ENCODE assay signal across 8 mouse cellular contexts in genomic region chr1:135865518-135866194, GRCm38 (mm10). TPM values are rescaled to one million over a fixed set of nuclear protein-coding genes. Genes with fewer than 3 reads are reported as not detected.
DNase-seq lines count a peak whose midpoint lies in the region; ATAC-seq and TF ChIP-seq lines count a peak whose summit lies in the region.

No protein-coding gene starts in this region.

- ATAC-seq in forebrain, embryonic 15.5 days (replicated peaks), result peak; percentile 87
- peak; percentile 67; the same call in 1 of the 2 replicates for ATAC-seq in hindbrain, embryonic 11.5 days (ENCODE audit: low FRiP score)

- H3K9ac ChIP-seq in MEL (ENCODE audit: control insufficient read depth, low read depth, low read length, poor library complexity, severe bottlenecking), result no peak overlapping the region
- no peak overlapping the region for H3K9ac ChIP-seq in forebrain, embryonic 15.5 days (replicated peaks)
- H3K9ac ChIP-seq in hindbrain, embryonic 11.5 days (ENCODE audit: low read depth, low read length), result no peak overlapping the region

- WGBS in forebrain, embryonic 15.5 days, result 51% methylated on average over 19 of the region's 19 CpGs
- 51% methylated on average over 19 of the region's 19 CpGs for WGBS in hindbrain, embryonic 11.5 days

- peaks cover 0 to 8% of the 10 kb centered on the region in 2 experiments; a peak in 3 of 4 replicates for H3K27me3 ChIP-seq in MEL (ENCODE audit: control insufficient read depth in 1 of 2, insufficient read depth in 2 of 2, low read length in 2 of 2)
- H3K27me3 ChIP-seq in forebrain, embryonic 15.5 days, result no peaks in the 10 kb centered on the region
- no peaks in the 10 kb centered on the region for H3K27me3 ChIP-seq in hindbrain, embryonic 11.5 days (ENCODE audit: control insufficient read depth, insufficient read depth, low read length)

- H3K27ac ChIP-seq in MEL (ENCODE audit: control insufficient read depth, low read depth, low read length), result no peak overlapping the region
- no peak overlapping the region for H3K27ac ChIP-seq in forebrain, embryonic 15.5 days (replicated peaks)
- H3K27ac ChIP-seq in hindbrain, embryonic 11.5 days (ENCODE audit: low read depth, low read length), result no peak overlapping the region

- no peaks in the 10 kb centered on the region for H3K36me3 ChIP-seq in MEL (ENCODE audit: control insufficient read depth in 1 of 2, insufficient read depth in 2 of 2, low read length in 2 of 2)
- H3K36me3 ChIP-seq in forebrain, embryonic 15.5 days, result no peaks in the 10 kb centered on the region
- no peaks in the 10 kb centered on the region for H3K36me3 ChIP-seq in hindbrain, embryonic 11.5 days (ENCODE audit: control insufficient read depth, insufficient read depth, low read length)

- H3K4me3 ChIP-seq in MEL (ENCODE audit: control insufficient read depth in 1 of 2, insufficient read depth in 1 of 2, low read depth in 2 of 2, low read length in 2 of 2), result no peak overlapping the region
- H3K4me3 ChIP-seq in forebrain, embryonic 15.5 days, result no peak overlapping the region
- H3K4me3 ChIP-seq in hindbrain, embryonic 11.5 days (ENCODE audit: low read depth, low read length), result no peak overlapping the region

- TF ChIP-seq EP300 in MEL (IDR thresholded peaks at IDR 0.05; ENCODE audit: low read depth in 1 of 2, low read length in 2 of 2), result no peak

- DNase-seq in MEL (ENCODE audit: low read depth, low spot score), result peak; percentile 64
- DNase-seq in cerebellum, adult 11 months, result peak; percentile 71
- DNase-seq in hindbrain, embryonic 11.5 days (ENCODE audit: low spot score), result peak; percentile 90
- peak; percentile 76 to 88 for DNase-seq in layer of hippocampus, postnatal 14 days (ENCODE audit: low spot score in 2 of 2)
- DNase-seq in lung, postnatal 14 days, result peak; percentile 87
- DNase-seq in retina, postnatal 7 days (ENCODE audit: low read depth, low spot score), result peak; percentile 60
- DNase-seq in thymus, postnatal 4 days, result peak; percentile 92

- H3K79me2 ChIP-seq in MEL (ENCODE audit: control insufficient read depth, insufficient read depth, low read length, poor library complexity), result no peaks in the 10 kb centered on the region

- peak; percentile 74 for TF ChIP-seq RAD21 in MEL (IDR thresholded peaks at IDR 0.05; ENCODE audit: low read depth, low read length)

- no peak for TF ChIP-seq POLR2A in MEL (IDR thresholded peaks at IDR 0.05; ENCODE audit: control insufficient read depth in 1 of 2, insufficient read depth in 1 of 2, low read depth in 1 of 2, low read length in 2 of 2, poor library complexity in 1 of 2)

- H3K4me2 ChIP-seq in forebrain, embryonic 15.5 days (replicated peaks), result no peak overlapping the region
- H3K4me2 ChIP-seq in hindbrain, embryonic 11.5 days (replicated peaks; ENCODE audit: low read depth, low read length), result no peak overlapping the region

- no peaks in the 10 kb centered on the region for H3K4me1 ChIP-seq in MEL (ENCODE audit: control insufficient read depth in 1 of 2, insufficient read depth in 2 of 2, low read length in 2 of 2)
- H3K4me1 ChIP-seq in forebrain, embryonic 15.5 days, result no peaks in the 10 kb centered on the region
- no peaks in the 10 kb centered on the region for H3K4me1 ChIP-seq in hindbrain, embryonic 11.5 days (replicated peaks; ENCODE audit: control insufficient read depth, insufficient read depth, low read length)

- no peaks in the 10 kb centered on the region for H3K9me3 ChIP-seq in MEL (replicated peaks; ENCODE audit: insufficient read depth, low read length)
- no peaks in the 10 kb centered on the region for H3K9me3 ChIP-seq in forebrain, embryonic 15.5 days
- H3K9me3 ChIP-seq in hindbrain, embryonic 11.5 days (ENCODE audit: control insufficient read depth, low read length), result no peaks in the 10 kb centered on the region

- TF ChIP-seq CTCF in MEL (IDR thresholded peaks at IDR 0.05 in 2 of 3, conservative IDR thresholded peaks at IDR 0.05 in 1 of 3; ENCODE audit: control insufficient read depth in 1 of 3, insufficient read depth in 1 of 3, low read depth in 2 of 3, low read length in 3 of 3, poor library complexity in 1 of 3, severe bottlenecking in 1 of 3), result peak; percentile 89 to 95 (median 93)

TF ChIP-seq in MEL, 35 proteins besides CTCF, POLR2A, EP300 and RAD21:
- no peak for TF ChIP-seq BHLHE40 (IDR thresholded peaks at IDR 0.05; ENCODE audit: borderline replicate concordance, low read depth, low read length)
- TF ChIP-seq ZC3H11A (IDR thresholded peaks at IDR 0.05; ENCODE audit: low read depth, low read length), result peak; percentile 46; the same call in 1 of the 2 replicates
- TF ChIP-seq SMC3 (IDR thresholded peaks at IDR 0.05; ENCODE audit: low read depth, low read length), result peak; percentile 84

RNA-seq across cellular contexts. Expression of gene Tnnt2, which starts 29.5 kb away (rescaled TPM):
- total RNA-seq in MEL (2012; rRNA removed), result not detected in 2 replicates
- not detected for polyA plus RNA-seq in MEL (2012; ENCODE audit: insufficient read depth in 1 of 2, insufficient read length in 2 of 2, low read depth in 1 of 2, low replicate concordance in 2 of 2, missing spikeins in 1 of 2)
- polyA plus RNA-seq in forebrain, embryonic 15.5 days (2015; fragmentation: Nextera tagmentation; extraction: Ambion mirVana), result 0.75 and 5.7 TPM in 2 replicates
- 2.0 and 3.3 TPM in 2 replicates for polyA plus RNA-seq in hindbrain, embryonic 11.5 days (2014; fragmentation: Nextera tagmentation; extraction: Ambion mirVana)
- 1 to 10 TPM; 1.3 to 1.6 TPM for total RNA-seq in layer of hippocampus, postnatal 14 days (2021)

RNA-seq across cellular contexts. Expression of gene Lad1, which starts 47.3 kb away (rescaled TPM):
- not detected in 2 replicates for total RNA-seq in MEL (2012; rRNA removed)
- not detected for polyA plus RNA-seq in MEL (2012; ENCODE audit: insufficient read depth in 1 of 2, insufficient read length in 2 of 2, low read depth in 1 of 2, low replicate concordance in 2 of 2, missing spikeins in 1 of 2)
- polyA plus RNA-seq in forebrain, embryonic 15.5 days (2015; fragmentation: Nextera tagmentation; extraction: Ambion mirVana), result 0.33 and 0.37 TPM in 2 replicates
- 0.96 and 1.3 TPM in 2 replicates for polyA plus RNA-seq in hindbrain, embryonic 11.5 days (2014; fragmentation: Nextera tagmentation; extraction: Ambion mirVana)
- 1 to 10 TPM in 1 of 2 experiments, under 1 TPM in 1; 0.53 to 1.3 TPM for total RNA-seq in layer of hippocampus, postnatal 14 days (2021)

RNA-seq across cellular contexts. Expression of gene Pkp1, which starts 53.4 kb away (rescaled TPM):
- not detected in 2 replicates for total RNA-seq in MEL (2012; rRNA removed)
- polyA plus RNA-seq in MEL (2012; ENCODE audit: insufficient read depth in 1 of 2, insufficient read length in 2 of 2, low read depth in 1 of 2, low replicate concordance in 2 of 2, missing spikeins in 1 of 2), result not detected
- not detected in 2 replicates for polyA plus RNA-seq in forebrain, embryonic 15.5 days (2015; fragmentation: Nextera tagmentation; extraction: Ambion mirVana)
- polyA plus RNA-seq in hindbrain, embryonic 11.5 days (2014; fragmentation: Nextera tagmentation; extraction: Ambion mirVana), result 0.08 and 0.22 TPM in 2 replicates
- under 1 TPM in 1 of 2 experiments, not detected in 1; 0.16 TPM for total RNA-seq in layer of hippocampus, postnatal 14 days (2021)
